Mouse (Mus musculus) testis, adult 2 months (tissue): ENCODE measurements at regions not wholly inside any gene's neighbourhood (a gene's known extent, or its start where the extent isn't known, plus 50 kb on each side); places are given as distances from the start of the nearest gene placed in this dataset.

Source experiments
- CTCF ChIP-seq: fragments of 200-500 bp; IDR thresholded peaks from 2 replicates; pipeline ENCODE4 v1.5.1; 2012; ENCODE audit warnings: low read depth, mild to moderate bottlenecking, inconsistent platforms, low read length, moderate library complexity; ENCODE audit not compliant: control insufficient read depth, insufficient read depth, insufficient replicate concordance
- POLR2A ChIP-seq: fragments of 200-500 bp; IDR thresholded peaks from 2 replicates; pipeline ENCODE4 v1.6.1; 2012; ENCODE audit warnings: low read depth, mild to moderate bottlenecking, inconsistent platforms, low read length, moderate library complexity; ENCODE audit not compliant: control insufficient read depth

GRCm38 (mm10) chr5:75734043-75734442 lies 159.3 kb downstream of the Kit start:
- TF ChIP-seq CTCF: no peak
- TF ChIP-seq POLR2A: no peak
